Mouse (Mus musculus) forebrain, embryonic 16.5 days (tissue): Measurements from ENCODE around the gene Cyp11a1. TPM values are rescaled to one million over a fixed set of nuclear protein-coding genes. Genes with fewer than 3 reads are reported as not detected.

Source experiments
- ATAC-seq: fragments of 200-750 bp; cut with Nextera tagmentation; 2 replicates; pipeline ENCODE4 v1.8.0; 2017; ENCODE audit warnings: mild to moderate bottlenecking, moderate library complexity
- H3K27ac ChIP-seq: fragments of 300-500 bp; sonication (generic); 2 replicates; pipeline ENCODE4 v1.5.1; 2014; ENCODE audit warnings: low read length, control low read depth
- H3K27me3 ChIP-seq: fragments of 300-500 bp; sonication (generic); replicated peaks from 2 replicates; pipeline ENCODE4 v1.6.1; 2014; ENCODE audit warnings: low read length; ENCODE audit not compliant: control insufficient read depth, insufficient read depth
- H3K36me3 ChIP-seq: fragments of 300-500 bp; sonication (generic); 2 replicates; pipeline ENCODE4 v1.6.1; 2014; ENCODE audit not compliant: control insufficient read depth, insufficient read depth
- H3K4me1 ChIP-seq: fragments of 300-500 bp; sonication (generic); replicated peaks from 2 replicates; pipeline ENCODE4 v1.6.1; 2014; ENCODE audit warnings: low read length; ENCODE audit not compliant: control insufficient read depth, insufficient read depth
- H3K4me2 ChIP-seq: fragments of 300-500 bp; sonication (generic); 2 replicates; pipeline ENCODE4 v1.6.1; 2014; ENCODE audit warnings: mild to moderate bottlenecking, low read length, control low read depth
- H3K4me3 ChIP-seq: fragments of 300-500 bp; sonication (generic); replicated peaks from 2 replicates; pipeline ENCODE4 v1.5.1; 2014; ENCODE audit warnings: mild to moderate bottlenecking, low read length, control low read depth
- H3K9ac ChIP-seq: fragments of 300-500 bp; sonication (generic); replicated peaks from 2 replicates; pipeline ENCODE4 v1.6.1; 2014; ENCODE audit warnings: low read depth, low read length, control low read depth
- H3K9me3 ChIP-seq: fragments of 300-500 bp; sonication (generic); 2 replicates; pipeline ENCODE4 v1.6.1; 2016; ENCODE audit warnings: low read length; ENCODE audit not compliant: control insufficient read depth
- WGBS: fragments of 180-500 bp; shearing (Covaris S2); extraction: QIAGEN DNeasy Blood & Tissue Kit; methylation state at CpG from one replicate; pipeline ENCODE4 v1.1.7; 2014; 5-methylcytosine and 5-hydroxymethylcytosine counted together
- polyA plus RNA-seq: library from polyadenylated mRNA; unstranded; fragments of >200 nt; fragmentation: Nextera tagmentation; extraction: Ambion mirVana; gene quantifications from 2 replicates; pipeline ENCODE4 v1.2.1, GENCODE M21; 2015

Cyp11a1 gene
- polyA plus RNA-seq = 0.30 and 0.66 TPM in 2 replicates

DNA sequence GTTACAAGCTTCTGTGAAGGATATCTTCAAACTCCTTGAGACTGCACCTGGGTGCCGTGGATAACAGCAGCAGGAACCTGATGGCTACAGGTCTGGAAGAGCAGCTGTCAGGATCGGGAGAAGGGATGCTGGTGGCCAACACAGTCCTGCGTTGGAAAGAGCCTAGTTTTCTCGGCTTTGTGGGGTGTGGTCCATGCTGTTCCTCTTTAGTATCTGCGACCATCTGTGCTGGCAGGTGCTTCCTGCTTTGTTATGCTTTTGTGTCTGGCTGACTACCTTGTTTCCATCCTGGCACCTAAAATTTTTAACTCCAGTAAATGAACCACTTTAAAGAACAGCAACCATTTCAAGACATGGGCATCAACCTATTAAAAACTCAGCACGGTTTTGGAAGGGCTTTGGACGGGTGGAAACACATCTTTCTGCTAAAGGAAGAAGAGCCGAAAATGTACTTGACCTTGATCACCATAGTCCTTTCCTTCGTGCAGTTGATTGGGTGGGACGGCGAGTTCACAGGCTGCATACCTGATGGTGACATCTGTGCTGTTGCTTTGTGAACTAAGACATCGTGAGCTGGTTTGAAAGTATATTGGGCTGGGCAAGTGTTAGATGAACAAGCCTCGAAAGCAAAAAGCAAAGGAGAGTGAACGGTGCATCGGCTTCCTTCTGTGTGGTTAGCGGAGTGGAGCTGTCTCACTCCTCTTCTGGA, at the start of gene Cyp11a1:
Cyp11a1 (plus strand) TSS at position 659 of the 709 bp plus-strand sequence.
- no peak within 1 kb of the TSS for H3K4me3 ChIP-seq
- H3K9ac ChIP-seq = no peak within 1 kb of the TSS
- no peak within 1 kb of the TSS for H3K4me2 ChIP-seq
- no peak for ATAC-seq
- no peak within 1 kb of the TSS for H3K27ac ChIP-seq
- H3K36me3 ChIP-seq = no peaks in the 10 kb centered on the region
- peaks cover 14% of the 10 kb centered on the region for H3K4me1 ChIP-seq
- H3K9me3 ChIP-seq = no peaks in the 10 kb centered on the region
- H3K27me3 ChIP-seq = no peaks in the 10 kb centered on the region
- 81% methylated on average over 16 of the region's 16 CpGs for WGBS

DNA sequence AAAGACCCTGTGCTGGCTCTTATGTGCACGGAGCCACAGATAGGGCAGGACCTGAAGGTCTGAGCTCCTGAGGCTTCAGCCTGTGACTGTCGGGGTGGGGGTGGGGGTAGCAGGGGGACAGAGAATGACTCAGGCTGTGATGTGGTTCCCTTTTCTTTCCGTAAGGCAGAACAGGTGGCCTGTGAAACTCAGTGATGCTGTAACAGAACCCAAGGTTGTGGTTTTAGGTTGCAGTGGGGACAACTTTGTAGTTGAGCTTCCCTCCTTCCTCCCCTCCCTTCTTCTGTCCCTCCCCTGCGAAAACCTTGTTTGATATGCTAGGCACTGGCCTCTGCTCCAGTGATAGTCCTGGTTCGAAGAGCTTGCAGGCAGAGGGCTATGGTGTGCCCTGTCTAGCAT, 49.4 kb upstream of the Cyp11a1 start:
- Histone ChIP-seq H3K9ac (no peak overlapping the region), H3K36me3 (peaks cover 19% of the 10 kb centered on the region), H3K27me3 (no peaks in the 10 kb centered on the region), H3K4me1 (peaks cover 5% of the 10 kb centered on the region; the same call in 1 of the 2 replicates), H3K9me3 (no peaks in the 10 kb centered on the region), H3K4me2 (no peak overlapping the region), H3K4me3 (no peak overlapping the region), H3K27ac (no peak overlapping the region)
- no peak for ATAC-seq
- WGBS = 84% methylated on average over 5 of the region's 5 CpGs

DNA sequence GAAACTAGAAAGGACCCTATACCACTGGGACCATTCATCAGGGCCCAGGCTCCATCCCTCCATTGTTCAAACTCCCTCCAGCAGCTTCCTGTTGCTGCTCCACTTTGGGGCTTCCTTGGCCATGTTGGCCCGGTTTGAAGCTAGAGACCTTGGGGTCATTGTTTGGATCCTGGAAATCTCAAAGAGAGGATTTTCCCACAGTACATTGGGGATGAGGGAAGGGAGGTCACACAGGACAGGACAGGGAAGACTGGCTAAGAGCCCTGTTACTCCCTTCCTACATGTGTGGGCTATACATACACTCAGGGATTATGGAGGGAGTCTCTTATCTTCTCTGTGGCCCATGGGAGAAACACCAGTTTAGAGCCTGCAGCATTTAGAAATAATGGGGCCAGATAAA, 47.6 kb upstream of the Cyp11a1 start:
- Histone ChIP-seq H3K9ac (no peak overlapping the region), H3K36me3 (peaks cover 19% of the 10 kb centered on the region), H3K9me3 (no peaks in the 10 kb centered on the region), H3K4me3 (no peak overlapping the region), H3K4me2 (no peak overlapping the region), H3K4me1 (no peaks in the 10 kb centered on the region), H3K27ac (no peak overlapping the region), H3K27me3 (no peaks in the 10 kb centered on the region)
- 71% methylated on average over 1 of the region's 1 CpGs for WGBS
- ATAC-seq = no peak

DNA sequence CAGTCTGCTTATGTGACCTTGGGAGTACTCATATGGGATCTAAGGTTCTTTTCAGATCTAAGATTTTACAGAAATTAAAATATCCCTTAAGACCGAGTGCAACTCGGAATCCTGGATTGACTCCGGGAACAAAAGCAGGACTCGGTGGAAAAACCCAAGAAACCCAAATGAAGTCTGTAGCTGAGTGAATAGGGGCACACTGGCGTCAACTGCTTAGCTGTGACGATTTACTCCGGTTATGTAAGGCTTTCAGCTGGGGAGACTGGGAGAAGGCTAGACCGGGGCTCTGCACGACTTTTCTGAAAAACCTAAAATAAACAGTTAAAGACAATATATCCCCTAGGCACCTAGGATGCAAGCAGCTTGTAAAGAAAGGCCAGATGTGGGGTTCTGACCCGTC, 46.8 kb upstream of the Cyp11a1 start:
- ATAC-seq = no peak
- H3K36me3 ChIP-seq = peaks cover 18% of the 10 kb centered on the region
- H3K9ac ChIP-seq = no peak overlapping the region
- no peak overlapping the region for H3K27ac ChIP-seq
- H3K4me2 ChIP-seq = no peak overlapping the region
- no peaks in the 10 kb centered on the region for H3K9me3 ChIP-seq
- WGBS = 83% methylated on average over 10 of the region's 10 CpGs
- no peaks in the 10 kb centered on the region for H3K27me3 ChIP-seq
- no peaks in the 10 kb centered on the region for H3K4me1 ChIP-seq
- no peak overlapping the region for H3K4me3 ChIP-seq

DNA sequence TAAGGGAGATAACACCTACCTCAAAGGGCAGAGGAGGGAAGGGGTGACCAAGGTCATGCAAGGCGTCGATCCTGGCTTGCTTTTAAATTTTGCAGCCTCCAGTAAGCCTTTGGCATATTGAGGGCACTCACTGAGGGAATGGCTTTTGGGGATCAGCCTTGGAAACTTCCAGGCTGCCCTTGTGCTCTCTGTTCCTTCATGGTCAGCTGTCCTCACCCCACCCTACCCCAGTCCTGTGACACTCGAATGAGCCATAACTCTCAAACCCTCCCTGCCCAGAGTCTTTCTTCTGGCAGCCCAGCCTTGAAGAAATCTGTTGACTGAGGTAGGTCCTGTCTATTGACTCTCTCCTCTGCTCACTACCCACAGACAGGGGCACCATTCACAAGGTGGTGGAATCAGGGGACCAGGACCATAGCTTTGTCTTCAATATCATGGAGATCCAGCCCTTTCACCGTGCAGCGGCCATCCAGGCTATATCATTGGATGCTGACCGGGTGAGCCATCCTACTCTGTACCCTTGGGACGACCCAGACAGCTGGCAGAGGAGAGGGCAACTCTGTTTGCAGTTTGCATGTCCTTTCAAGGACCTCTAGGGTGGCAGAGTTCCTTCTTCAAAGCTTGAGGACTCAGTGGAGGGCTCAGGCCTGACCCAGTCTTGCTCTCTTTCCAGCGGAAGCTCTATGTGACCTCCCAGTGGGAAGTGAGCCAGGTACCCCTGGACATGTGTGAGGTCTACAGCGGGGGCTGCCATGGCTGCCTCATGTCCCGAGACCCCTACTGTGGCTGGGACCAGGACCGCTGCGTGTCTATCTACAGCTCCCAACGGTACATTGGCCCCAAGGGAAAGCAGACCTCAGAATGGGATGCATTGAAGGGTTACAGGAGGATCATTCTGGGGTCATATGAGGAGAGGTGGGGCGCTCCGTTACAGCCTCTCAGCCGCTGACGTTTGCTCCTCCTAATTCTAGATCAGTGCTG, 46.0 kb upstream of the Cyp11a1 start:
- WGBS = 90% methylated on average over 17 of the region's 17 CpGs
- Histone ChIP-seq H3K9ac (no peak overlapping the region), H3K27ac (no peak overlapping the region), H3K4me1 (no peaks in the 10 kb centered on the region), H3K27me3 (no peaks in the 10 kb centered on the region), H3K36me3 (peaks cover 16% of the 10 kb centered on the region), H3K9me3 (no peaks in the 10 kb centered on the region), H3K4me2 (no peak overlapping the region), H3K4me3 (no peak overlapping the region)
- ATAC-seq = no peak

DNA sequence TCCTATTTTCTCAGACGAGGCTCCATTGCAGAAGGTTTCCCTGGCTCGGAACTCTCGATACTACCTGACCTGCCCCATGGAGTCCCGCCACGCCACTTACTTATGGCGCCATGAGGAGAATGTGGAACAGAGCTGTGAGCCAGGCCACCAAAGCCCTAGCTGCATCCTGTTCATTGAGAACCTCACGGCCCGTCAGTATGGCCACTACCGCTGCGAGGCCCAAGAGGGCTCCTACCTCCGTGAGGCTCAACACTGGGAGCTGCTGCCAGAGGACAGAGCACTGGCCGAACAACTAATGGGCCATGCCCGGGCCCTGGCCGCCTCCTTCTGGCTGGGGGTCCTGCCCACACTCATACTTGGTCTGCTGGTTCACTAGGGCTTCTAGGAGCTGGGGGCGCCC, 45.0 kb upstream of the Cyp11a1 start:
- Histone ChIP-seq H3K27me3 (no peaks in the 10 kb centered on the region), H3K9me3 (no peaks in the 10 kb centered on the region), H3K4me3 (no peak overlapping the region), H3K27ac (no peak overlapping the region), H3K4me1 (no peaks in the 10 kb centered on the region), H3K36me3 (peaks cover 11% of the 10 kb centered on the region), H3K9ac (no peak overlapping the region), H3K4me2 (no peak overlapping the region)
- ATAC-seq = no peak
- 85% methylated on average over 15 of the region's 15 CpGs for WGBS

DNA sequence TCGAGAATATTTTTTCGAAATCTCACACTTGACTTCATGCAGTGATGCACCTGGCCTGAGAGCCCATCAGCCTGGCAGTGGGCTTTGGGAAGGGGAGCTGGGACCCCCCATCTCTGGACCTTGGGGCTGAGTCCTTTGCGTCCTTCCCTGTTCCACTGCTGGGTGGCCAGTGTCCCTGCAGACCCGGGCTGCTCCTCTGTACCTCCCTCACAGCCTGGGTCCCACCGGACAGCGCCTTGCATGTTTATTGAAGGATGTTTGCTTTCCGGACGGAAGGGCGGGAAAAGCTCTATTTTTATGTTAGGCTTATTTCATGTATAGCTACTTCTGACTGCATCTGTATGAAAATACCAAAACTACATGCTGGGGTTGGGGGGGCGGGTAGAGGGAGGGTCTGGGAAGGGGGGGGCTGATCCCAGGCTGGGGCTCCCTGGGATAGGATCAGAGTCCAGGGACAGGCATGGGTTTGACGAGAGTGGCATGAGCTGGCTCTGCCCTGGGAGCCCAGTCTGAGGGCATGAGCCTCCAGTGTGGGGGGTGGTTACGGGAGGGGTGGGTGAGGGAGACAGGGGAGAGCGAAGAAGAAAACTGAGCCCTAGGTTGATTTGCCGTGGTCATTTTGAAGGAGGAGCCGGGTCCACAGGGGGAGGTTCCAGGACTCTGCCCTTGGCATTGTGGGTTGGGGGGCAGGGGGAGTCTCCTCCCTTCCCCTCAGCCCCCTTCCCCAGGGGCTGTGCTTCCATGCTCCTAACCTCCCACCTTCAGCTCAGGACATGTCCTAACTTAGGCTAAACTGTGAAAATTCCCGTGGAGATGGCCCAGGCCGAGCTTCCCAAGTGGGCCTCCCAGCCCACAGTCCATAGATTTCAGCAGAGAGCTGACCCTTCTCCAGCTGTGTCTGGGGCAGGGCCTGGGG, 44.1 kb upstream of the Cyp11a1 start:
- Histone ChIP-seq H3K27me3 (no peaks in the 10 kb centered on the region), H3K27ac (no peak overlapping the region), H3K36me3 (peaks cover 11% of the 10 kb centered on the region), H3K4me2 (no peak overlapping the region), H3K4me1 (no peaks in the 10 kb centered on the region), H3K4me3 (no peak overlapping the region), H3K9me3 (no peaks in the 10 kb centered on the region), H3K9ac (no peak overlapping the region)
- no peak for ATAC-seq
- 69% methylated on average over 17 of the region's 17 CpGs for WGBS

DNA sequence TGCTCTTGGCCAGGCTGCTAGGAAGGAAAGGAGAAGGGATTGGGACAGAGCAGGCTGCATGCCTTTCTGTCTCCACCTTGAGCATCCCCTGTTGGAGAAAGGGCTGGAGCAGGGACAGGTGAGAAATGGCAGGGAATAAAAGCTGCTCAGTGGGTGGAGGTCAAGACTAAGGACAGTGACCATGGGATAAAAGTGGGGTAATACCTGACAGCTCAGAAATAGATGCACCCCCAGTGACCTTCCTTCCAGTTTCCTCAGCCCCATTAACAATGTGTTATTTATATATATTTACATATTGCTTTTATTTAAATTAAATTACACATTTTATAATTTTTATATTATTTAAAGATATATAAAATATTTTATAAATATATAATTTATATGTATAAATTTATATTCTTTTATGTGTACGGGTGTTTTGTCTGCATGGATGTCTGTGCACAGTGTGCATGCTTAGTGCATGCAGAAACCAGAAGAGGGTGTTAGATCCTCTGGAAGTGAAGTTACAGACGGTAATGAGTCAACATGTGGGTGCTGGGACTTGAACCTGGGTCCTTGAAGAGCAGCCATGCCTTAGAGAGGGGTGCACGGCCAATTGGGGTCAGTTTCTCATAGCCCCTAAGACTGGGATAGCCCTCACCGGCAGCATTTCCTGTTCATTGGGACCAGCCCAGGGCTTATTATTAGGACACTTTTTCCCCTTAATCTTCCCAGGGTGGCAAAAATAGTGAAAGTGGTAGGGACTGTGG, 42.8 kb upstream of the Cyp11a1 start:
- Histone ChIP-seq H3K4me3 (no peak overlapping the region), H3K27ac (no peak overlapping the region), H3K36me3 (peaks cover 7% of the 10 kb centered on the region), H3K27me3 (no peaks in the 10 kb centered on the region), H3K4me2 (no peak overlapping the region), H3K9me3 (no peaks in the 10 kb centered on the region), H3K4me1 (no peaks in the 10 kb centered on the region), H3K9ac (no peak overlapping the region)
- 83% methylated on average over 4 of the region's 4 CpGs for WGBS
- no peak for ATAC-seq
